Mouse (Mus musculus) midbrain, embryonic 13.5 days (tissue): ENCODE results near the gene Insl5. TPM values are rescaled to one million over a fixed set of nuclear protein-coding genes. Genes with fewer than 3 reads are reported as not detected.

Experiments used
- ATAC-seq: fragments of 200-750 bp; cut with Nextera tagmentation; 2 replicates; pipeline ENCODE4 v1.8.0; 2017; ENCODE audit warnings: mild to moderate bottlenecking, moderate TSS enrichment, moderate library complexity
- H3K27ac ChIP-seq: fragments of 300-500 bp; sonication (generic); 2 replicates; pipeline ENCODE4 v1.5.1; 2015; ENCODE audit warnings: inconsistent platforms, mild to moderate bottlenecking, moderate library complexity
- H3K27me3 ChIP-seq: fragments of 300-500 bp; sonication (generic); 2 replicates; pipeline ENCODE4 v1.6.1; 2015; ENCODE audit warnings: mild to moderate bottlenecking, inconsistent platforms
- H3K36me3 ChIP-seq: fragments of 300-500 bp; sonication (generic); 2 replicates; pipeline ENCODE4 v1.6.1; 2015; ENCODE audit warnings: mild to moderate bottlenecking, inconsistent platforms
- H3K4me1 ChIP-seq: fragments of 300-500 bp; sonication (generic); replicated peaks from 2 replicates; pipeline ENCODE4 v1.6.1; 2015; ENCODE audit warnings: inconsistent platforms
- H3K4me2 ChIP-seq: fragments of 300-500 bp; sonication (generic); replicated peaks from 2 replicates; pipeline ENCODE4 v1.6.1; 2015; ENCODE audit warnings: moderate library complexity, mild to moderate bottlenecking, inconsistent platforms
- H3K4me3 ChIP-seq: fragments of 300-500 bp; sonication (generic); replicated peaks from 2 replicates; pipeline ENCODE4 v1.5.1; 2015; ENCODE audit warnings: mild to moderate bottlenecking, inconsistent platforms
- H3K9ac ChIP-seq: fragments of 300-500 bp; sonication (generic); replicated peaks from 2 replicates; pipeline ENCODE4 v1.6.1; 2015; ENCODE audit warnings: mild to moderate bottlenecking, inconsistent platforms
- H3K9me3 ChIP-seq: fragments of 300-500 bp; sonication (generic); 2 replicates; pipeline ENCODE4 v1.6.1; 2016; ENCODE audit warnings: mild to moderate bottlenecking, inconsistent platforms
- WGBS: fragments of 180-500 bp; shearing (Covaris S2); methylation state at CpG from one replicate; pipeline ENCODE4 v1.1.7; 2015; 5-methylcytosine and 5-hydroxymethylcytosine counted together
- polyA plus RNA-seq: library from polyadenylated mRNA; unstranded; fragments of >200 nt; fragmentation: Nextera tagmentation; extraction: Ambion mirVana; gene quantifications from 2 replicates; pipeline ENCODE4 v1.2.1, GENCODE M21; 2015

Gene Insl5
- polyA plus RNA-seq, 1 experiment from 2014 or later: 0.24 TPM

GRCm38 (mm10) chr4:102988526-102988925 lies 38.1 kb downstream of the Insl5 start:
- WGBS: 93% methylated on average over 6 of the region's 6 CpGs
- H3K36me3 ChIP-seq: no peaks in the 10 kb centered on the region
- peaks cover 4% of the 10 kb centered on the region; the same call in 1 of the 2 replicates for H3K4me1 ChIP-seq
- ATAC-seq: no peak
- no peak overlapping the region for H3K9ac ChIP-seq
- H3K4me3 ChIP-seq: no peak overlapping the region
- H3K9me3 ChIP-seq: no peaks in the 10 kb centered on the region
- no peaks in the 10 kb centered on the region for H3K27me3 ChIP-seq
- no peak overlapping the region for H3K27ac ChIP-seq
- H3K4me2 ChIP-seq: no peak overlapping the region

- Histone ChIP-seq H3K36me3 (no peaks in the 10 kb centered on the region), H3K9me3 (no peaks in the 10 kb centered on the region), H3K4me2 (no peak overlapping the region), H3K4me1 (peaks cover 4% of the 10 kb centered on the region; the same call in 1 of the 2 replicates), H3K27me3 (no peaks in the 10 kb centered on the region), H3K27ac (no peak overlapping the region), H3K4me3 (no peak overlapping the region), H3K9ac (no peak overlapping the region)
- 60% methylated on average over 2 of the region's 2 CpGs for WGBS
- ATAC-seq: no peak
These were observed 38.9 kb downstream of the Insl5 start for GRCm38 (mm10) chr4:102987756-102988155.

DNA sequence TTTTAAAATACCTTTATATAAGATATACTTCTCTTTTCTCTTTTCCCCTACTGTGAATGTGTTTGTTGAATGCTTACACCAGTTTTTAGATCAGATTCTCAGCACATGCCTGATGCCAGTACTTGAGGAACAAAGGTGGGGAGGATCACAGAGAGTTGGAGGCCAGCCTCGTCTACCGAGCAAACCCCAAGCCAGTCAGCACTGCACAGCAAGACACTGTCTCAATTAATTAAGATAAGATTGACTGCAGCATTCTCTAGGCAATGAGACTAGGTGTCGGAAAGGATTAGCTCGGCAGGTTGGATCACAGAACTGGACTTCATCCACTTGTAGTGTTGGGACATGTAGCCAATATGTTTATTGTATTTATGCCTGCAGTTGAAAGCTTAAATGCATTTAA lies 39.3 kb downstream of the Insl5 start:
- peak; percentile 80 for ATAC-seq
- Histone ChIP-seq H3K36me3 (no peaks in the 10 kb centered on the region), H3K9me3 (no peaks in the 10 kb centered on the region), H3K9ac (no peak overlapping the region), H3K27me3 (no peaks in the 10 kb centered on the region), H3K4me3 (no peak overlapping the region), H3K4me1 (peaks cover 4% of the 10 kb centered on the region; the same call in 1 of the 2 replicates), H3K4me2 (no peak overlapping the region), H3K27ac (no peak overlapping the region)
- 27% methylated on average over 4 of the region's 4 CpGs for WGBS

GRCm38 (mm10) chr4:102986917-102987316 lies 39.7 kb downstream of the Insl5 start:
- ATAC-seq: peak; percentile 76
- Histone ChIP-seq H3K27ac (no peak overlapping the region), H3K9ac (no peak overlapping the region), H3K27me3 (no peaks in the 10 kb centered on the region), H3K4me3 (no peak overlapping the region), H3K9me3 (no peaks in the 10 kb centered on the region), H3K4me1 (peaks cover 4% of the 10 kb centered on the region; the same call in 1 of the 2 replicates), H3K4me2 (no peak overlapping the region), H3K36me3 (no peaks in the 10 kb centered on the region)
- WGBS: 4% methylated on average over 2 of the region's 2 CpGs

- Histone ChIP-seq H3K4me2 (no peak overlapping the region), H3K9ac (no peak overlapping the region), H3K9me3 (no peaks in the 10 kb centered on the region), H3K27me3 (no peaks in the 10 kb centered on the region), H3K36me3 (no peaks in the 10 kb centered on the region), H3K27ac (no peak overlapping the region), H3K4me1 (peaks cover 4% of the 10 kb centered on the region; the same call in 1 of the 2 replicates), H3K4me3 (no peak overlapping the region)
- 76% methylated on average over 7 of the region's 7 CpGs for WGBS
- 0 out of 2 replicates have a peak, but pooled peaks have one; percentile 17 for ATAC-seq
These were observed 40.5 kb downstream of the Insl5 start for GRCm38 (mm10) chr4:102986173-102986572.

GRCm38 (mm10) chr4:102981709-102982108 lies 44.9 kb downstream of the Insl5 start:
- Histone ChIP-seq H3K9me3 (no peaks in the 10 kb centered on the region), H3K9ac (no peak overlapping the region), H3K4me2 (no peak overlapping the region), H3K27me3 (peaks cover 14% of the 10 kb centered on the region; the same call in 1 of the 2 replicates), H3K36me3 (no peaks in the 10 kb centered on the region), H3K4me3 (no peak overlapping the region), H3K27ac (no peak overlapping the region), H3K4me1 (peaks cover 16% of the 10 kb centered on the region)
- ATAC-seq: no peak
- whole genome bisulfite sequencing: 87% methylated on average over 8 of the region's 8 CpGs

DNA sequence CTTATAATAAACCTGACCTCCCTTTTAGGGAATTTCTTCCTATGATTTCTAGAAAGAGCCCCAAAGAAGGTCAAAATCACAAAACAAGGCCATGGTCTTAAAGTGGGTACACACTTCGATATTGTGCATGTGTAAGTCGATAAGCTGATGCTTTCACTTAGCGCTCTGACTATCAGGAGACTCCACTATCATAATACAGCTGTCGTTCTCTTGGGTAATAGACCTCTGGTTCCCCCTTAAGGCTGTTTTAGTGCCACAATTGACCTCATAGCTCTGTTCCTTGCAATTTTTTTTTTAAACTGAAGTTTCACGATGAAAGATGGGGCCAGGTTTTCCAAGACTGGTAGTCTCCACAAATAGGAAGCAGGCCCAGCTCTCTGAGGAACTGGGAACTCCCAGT lies 47.3 kb downstream of the Insl5 start:
- H3K27ac ChIP-seq: no peak overlapping the region
- H3K4me2 ChIP-seq: 0 out of 2 replicates have a peak overlapping the region, but pooled peaks have one; percentile 55
- H3K9ac ChIP-seq: no peak overlapping the region
- H3K36me3 ChIP-seq: no peaks in the 10 kb centered on the region
- ATAC-seq: no peak
- 59% methylated on average over 5 of the region's 5 CpGs for WGBS
- H3K9me3 ChIP-seq: no peaks in the 10 kb centered on the region
- peaks cover 24% of the 10 kb centered on the region for H3K4me1 ChIP-seq
- H3K27me3 ChIP-seq: peaks cover 23% of the 10 kb centered on the region
- no peak overlapping the region for H3K4me3 ChIP-seq

GRCm38 (mm10) chr4:102978440-102978839 lies 48.2 kb downstream of the Insl5 start, which contains the start of gene Tctex1d1:
Tctex1d1 (plus strand) TSS chr4:102978606.
- no peaks in the 10 kb centered on the region for H3K36me3 ChIP-seq
- no peak within 1 kb of the TSS for H3K27ac ChIP-seq
- H3K9me3 ChIP-seq: no peaks in the 10 kb centered on the region
- H3K4me3 ChIP-seq: peak within 1 kb of the TSS; percentile 25
- peak; percentile 82 for ATAC-seq
- H3K4me2 ChIP-seq: peak within 1 kb of the TSS; percentile 55
- peaks cover 23% of the 10 kb centered on the region for H3K27me3 ChIP-seq
- H3K4me1 ChIP-seq: peaks cover 24% of the 10 kb centered on the region
- WGBS: 4% methylated on average over 13 of the region's 13 CpGs
- peak within 1 kb of the TSS; percentile 11; the same call in 1 of the 2 replicates for H3K9ac ChIP-seq

DNA sequence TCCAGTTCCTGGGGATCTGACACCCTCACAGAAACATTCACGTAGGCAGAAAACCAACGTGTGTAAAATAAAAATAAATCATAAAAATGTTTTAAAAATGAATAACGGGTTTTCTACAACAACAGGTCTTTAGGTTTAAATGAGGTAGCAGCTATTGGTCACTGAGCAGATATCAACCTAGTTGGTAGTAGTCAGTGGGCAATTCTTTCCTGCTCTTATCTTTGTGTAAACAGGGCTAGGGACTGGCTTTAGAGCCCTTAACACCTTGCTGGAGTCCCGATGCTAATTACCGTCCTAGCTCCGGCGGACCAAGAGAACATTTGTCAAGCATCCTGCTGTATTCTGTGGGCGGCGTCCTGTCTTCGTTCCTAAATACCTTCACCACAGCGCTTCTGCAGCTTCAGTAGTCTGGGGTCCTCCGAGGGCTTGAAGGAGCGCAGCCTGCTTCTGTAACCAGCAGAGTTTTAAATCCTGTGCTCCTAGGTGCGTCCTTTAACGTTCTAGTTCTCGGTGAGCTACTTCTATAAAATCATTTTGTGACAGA lies 48.8 kb downstream of the Insl5 start:
- H3K27ac ChIP-seq: no peak overlapping the region
- H3K36me3 ChIP-seq: no peaks in the 10 kb centered on the region
- H3K4me3 ChIP-seq: peak overlapping the region; percentile 25
- ATAC-seq: peak; percentile 43; the same call in 1 of the 2 replicates
- H3K27me3 ChIP-seq: peaks cover 23% of the 10 kb centered on the region
- peaks cover 24% of the 10 kb centered on the region for H3K4me1 ChIP-seq
- H3K4me2 ChIP-seq: peak overlapping the region; percentile 55
- H3K9me3 ChIP-seq: no peaks in the 10 kb centered on the region
- no peak overlapping the region for H3K9ac ChIP-seq
- WGBS: 11% methylated on average over 16 of the region's 16 CpGs

- H3K4me1 ChIP-seq: peaks cover 24% of the 10 kb centered on the region
- H3K36me3 ChIP-seq: no peaks in the 10 kb centered on the region
- ATAC-seq: no peak
- no peak overlapping the region for H3K9ac ChIP-seq
- H3K27me3 ChIP-seq: peaks cover 23% of the 10 kb centered on the region
- no peaks in the 10 kb centered on the region for H3K9me3 ChIP-seq
- H3K27ac ChIP-seq: no peak overlapping the region
- H3K4me3 ChIP-seq: no peak overlapping the region
- no peak overlapping the region for H3K4me2 ChIP-seq
- WGBS: 12% methylated on average over 12 of the region's 12 CpGs
These were observed 50.1 kb downstream of the Insl5 start for GRCm38 (mm10) chr4:102976290-102977275.

GRCm38 (mm10) chr4:102974172-102974571 lies 52.5 kb downstream of the Insl5 start:
- Histone ChIP-seq H3K27me3 (peaks cover 18% of the 10 kb centered on the region), H3K9me3 (no peaks in the 10 kb centered on the region), H3K36me3 (peaks cover 7% of the 10 kb centered on the region; the same call in 1 of the 2 replicates), H3K27ac (no peak overlapping the region), H3K4me3 (no peak overlapping the region), H3K9ac (no peak overlapping the region), H3K4me2 (no peak overlapping the region), H3K4me1 (peaks cover 24% of the 10 kb centered on the region)
- no peak for ATAC-seq
- WGBS: 63% methylated on average over 5 of the region's 5 CpGs

- peaks cover 20% of the 10 kb centered on the region for H3K36me3 ChIP-seq
- H3K27ac ChIP-seq: no peak overlapping the region
- no peak overlapping the region for H3K9ac ChIP-seq
- no peak for ATAC-seq
- peaks cover 11% of the 10 kb centered on the region for H3K4me1 ChIP-seq
- H3K27me3 ChIP-seq: peaks cover 12% of the 10 kb centered on the region
- WGBS: 70% methylated on average over 3 of the region's 3 CpGs
- H3K4me3 ChIP-seq: no peak overlapping the region
- H3K4me2 ChIP-seq: no peak overlapping the region
- H3K9me3 ChIP-seq: no peaks in the 10 kb centered on the region
These were observed 54.6 kb downstream of the Insl5 start for GRCm38 (mm10) chr4:102972071-102972470.
